Mouse (Mus musculus) embryonic fibroblast, embryonic 13.5 days (primary cell): ENCODE measurements around the gene Nr2c2.

Experiments used
- CTCF ChIP-seq: IDR thresholded peaks from 2 replicates; pipeline ENCODE4 v1.5.1; 2011; ENCODE audit warnings: mild to moderate bottlenecking, control low read depth, low read length, moderate library complexity, borderline replicate concordance; ENCODE audit not compliant: insufficient read depth
- POLR2A ChIP-seq: IDR thresholded peaks from 2 replicates; pipeline ENCODE4 v1.6.1; 2011; ENCODE audit warnings: low read depth, mild to moderate bottlenecking, control low read depth, low read length, moderate library complexity

- TF ChIP-seq CTCF (no peak), POLR2A (peak; percentile 98)
Observed at GRCm38 (mm10) chr6:92183621-92184131, 92.5 kb downstream of the Nr2c2 start, which contains the start of gene Mrps25.
